Mouse (Mus musculus) ES-E14 (cell line): Measurements from ENCODE around the gene Stk38l. TPM values are rescaled to one million over a fixed set of nuclear protein-coding genes. Genes with fewer than 3 reads are reported as not detected.

Experiments used
- DNase-seq: peaks from one replicate; pipeline ENCODE4 v3.0.0-alpha.2; 2013; ENCODE audit warnings: low read depth, low spot score
- H3K27ac ChIP-seq: 2 replicates; pipeline ENCODE4 v1.5.1; 2012; ENCODE audit warnings: low read depth, mild to moderate bottlenecking, low read length, moderate library complexity, mixed read lengths; ENCODE audit not compliant: poor library complexity, insufficient read depth, severe bottlenecking
- H3K36me3 ChIP-seq: 2 replicates; pipeline ENCODE4 v1.6.1; 2012; ENCODE audit warnings: mild to moderate bottlenecking, low read length, moderate library complexity, mixed read lengths; ENCODE audit not compliant: control insufficient read depth, poor library complexity, insufficient read depth, severe bottlenecking
- H3K4me1 ChIP-seq, 2 experiments: fragments of 150-350 bp in 1 of 2; sonication (generic) in 1 of 2; 2 replicates each; pipeline ENCODE4 v1.6.1; 2012; ENCODE audit warnings: low read length in 2 of 2, mild to moderate bottlenecking in 1 of 2, mixed read lengths in 1 of 2; ENCODE audit not compliant: control insufficient read depth in 2 of 2, insufficient read depth in 2 of 2, poor library complexity in 1 of 2
- H3K4me3 ChIP-seq, 2 experiments: fragments of 150-350 bp in 1 of 2; sonication (generic) in 1 of 2; 2 replicates each; pipeline ENCODE4 v1.5.1; 2012; ENCODE audit warnings: low read length in 2 of 2, low read depth in 1 of 2, mild to moderate bottlenecking in 1 of 2, mixed read lengths in 1 of 2; ENCODE audit not compliant: insufficient read depth in 1 of 2, poor library complexity in 1 of 2, severe bottlenecking in 1 of 2
- H3K9ac ChIP-seq: 2 replicates; pipeline ENCODE4 v1.6.1; 2012; ENCODE audit warnings: low read depth, mild to moderate bottlenecking, low read length, mixed read lengths; ENCODE audit not compliant: poor library complexity, insufficient read depth, severe bottlenecking
- H3K9me3 ChIP-seq: fragments of 150-350 bp; sonication (generic); 2 replicates; pipeline ENCODE4 v1.6.1; 2012; ENCODE audit warnings: low read depth, mild to moderate bottlenecking, low read length; ENCODE audit not compliant: control insufficient read depth, insufficient read depth
- CHD2 ChIP-seq: IDR thresholded peaks from 2 replicates; pipeline ENCODE4 v1.6.1; 2014; ENCODE audit warnings: mild to moderate bottlenecking, low read depth, low read length, inconsistent platforms
- HCFC1 ChIP-seq: IDR thresholded peaks from 2 replicates; pipeline ENCODE4 v1.6.1; 2012; ENCODE audit warnings: low read length, inconsistent platforms, borderline replicate concordance; ENCODE audit not compliant: insufficient read depth
- MAFK ChIP-seq: IDR thresholded peaks from 2 replicates; pipeline ENCODE4 v1.6.1; 2014; ENCODE audit warnings: mild to moderate bottlenecking, low read depth, low read length, inconsistent platforms; ENCODE audit not compliant: insufficient read depth
- ZC3H11A ChIP-seq: IDR thresholded peaks from 2 replicates; pipeline ENCODE4 v1.6.1; 2012; ENCODE audit warnings: low read depth, mild to moderate bottlenecking, inconsistent platforms, low read length, borderline replicate concordance
- ZNF384 ChIP-seq: IDR thresholded peaks from 2 replicates; pipeline ENCODE4 v1.6.1; 2012; ENCODE audit warnings: low read depth, low read length, inconsistent platforms
- in situ Hi-C, 2 experiments: fragments of 600-800 bp; cut with MboI; formaldehyde crosslinking; loops; one replicate each; pipeline ENCODE4 v1.15.1; 2025; ENCODE audit warnings: low sequenced_read_pairs in 2 of 2, inconsistent platforms in 1 of 2; ENCODE audit not compliant: unreplicated experiment in 2 of 2
- total RNA-seq: library from RNA; depleted of rRNA; stranded (reverse); fragments of 300-350 nt; gene quantifications from 2 replicates; pipeline ENCODE4 v1.2.3, GENCODE M21; 2012

The Stk38l gene
- total RNA-seq, 1 experiment, result 14.3 TPM

DNA sequence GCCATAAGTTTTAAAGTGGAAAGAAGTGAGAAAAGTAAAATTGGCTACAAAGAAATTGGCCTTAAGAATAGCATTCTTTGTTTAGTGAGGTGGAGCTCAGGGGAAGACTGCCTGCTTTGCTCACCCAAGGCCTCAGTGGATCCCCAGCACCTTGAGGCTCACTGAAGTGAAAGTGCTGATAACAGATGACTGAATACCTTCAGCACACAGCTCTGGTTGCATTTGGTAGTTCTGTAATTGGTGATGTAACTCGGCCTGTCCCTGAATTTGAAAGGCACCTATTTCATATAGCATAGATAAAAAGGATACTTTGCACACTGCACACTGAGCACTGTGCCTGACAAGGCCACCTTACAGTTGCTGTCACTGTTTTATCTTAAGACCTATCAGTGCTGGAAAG, 23.5 kb downstream of the Stk38l start:
- H3K9ac ChIP-seq, result no peak overlapping the region
- no peak overlapping the region for H3K4me3 ChIP-seq
- H3K27ac ChIP-seq, result no peak overlapping the region
- TF ChIP-seq MAFK (no peak), HCFC1 (no peak), ZC3H11A (no peak), CHD2 (no peak), ZNF384 (no peak)
- H3K36me3 ChIP-seq, result peaks cover 2% of the 10 kb centered on the region; the same call in 1 of the 2 replicates
- in situ Hi-C loops, result no loop called here
- H3K4me1 ChIP-seq, result peaks cover 2 to 3% of the 10 kb centered on the region in 2 experiments; a peak in 2 of 4 replicates
- H3K9me3 ChIP-seq, result no peaks in the 10 kb centered on the region
- no peak for DNase-seq

DNA sequence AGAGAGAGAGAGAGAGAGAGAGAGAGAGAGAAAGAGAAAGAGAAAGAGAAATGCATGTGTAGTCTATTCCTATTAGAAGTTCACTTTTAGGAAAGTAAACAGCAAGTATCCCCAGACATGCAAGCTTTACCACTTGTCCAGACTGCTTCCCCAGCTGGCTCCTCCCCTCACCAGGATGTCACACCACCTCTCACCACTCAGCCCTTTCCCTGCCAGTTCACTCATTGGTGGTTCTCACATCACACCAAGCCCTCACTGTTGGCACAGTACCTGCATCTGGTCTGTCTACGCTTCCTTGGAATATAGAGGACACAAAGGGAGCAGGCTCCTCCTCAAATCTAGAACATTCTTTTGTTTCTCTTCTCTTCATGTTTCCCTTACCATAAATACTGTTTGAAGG, 26.9 kb downstream of the Stk38l start:
- TF ChIP-seq HCFC1, result no peak
- TF ChIP-seq MAFK, result no peak
- no peak for TF ChIP-seq ZC3H11A
- TF ChIP-seq CHD2, result no peak
- no peak for TF ChIP-seq ZNF384
- no peaks in the 10 kb centered on the region for H3K9me3 ChIP-seq
- no peak overlapping the region for H3K27ac ChIP-seq
- H3K4me3 ChIP-seq, result no peak overlapping the region
- in situ Hi-C loops, result no loop called here
- DNase-seq, result no peak
- peaks cover 2 to 6% of the 10 kb centered on the region in 2 experiments; a peak in 2 of 4 replicates for H3K4me1 ChIP-seq
- peaks cover 2% of the 10 kb centered on the region; the same call in 1 of the 2 replicates for H3K36me3 ChIP-seq
- H3K9ac ChIP-seq, result no peak overlapping the region

DNA sequence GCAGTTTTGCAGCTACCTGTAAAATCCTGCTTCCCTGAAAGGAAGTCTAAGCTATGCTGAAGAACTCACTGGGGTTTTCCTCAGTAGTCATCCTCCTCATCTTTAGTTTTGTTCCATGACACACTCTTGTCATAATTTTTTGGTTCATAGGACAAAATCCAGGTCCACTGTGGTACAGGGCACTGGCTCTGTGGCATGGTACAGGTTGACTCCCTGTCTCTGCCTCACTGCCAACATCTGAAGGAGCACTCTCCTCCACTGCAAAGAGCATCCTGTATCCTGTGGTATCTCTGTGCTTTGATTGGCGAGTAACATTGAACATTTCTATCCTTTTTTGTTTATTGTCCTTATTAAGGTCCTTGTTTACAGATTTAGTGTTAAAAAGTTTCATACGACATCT, 27.4 kb downstream of the Stk38l start:
- Histone ChIP-seq H3K4me3 (no peak overlapping the region), H3K9me3 (no peaks in the 10 kb centered on the region), H3K27ac (no peak overlapping the region), H3K4me1 (peaks cover 2 to 6% of the 10 kb centered on the region in 2 experiments; a peak in 2 of 4 replicates), H3K36me3 (peaks cover 2% of the 10 kb centered on the region; the same call in 1 of the 2 replicates), H3K9ac (no peak overlapping the region)
- in situ Hi-C loops, result no loop called here
- DNase-seq, result no peak
- no peak for TF ChIP-seq ZNF384
- TF ChIP-seq HCFC1, result no peak
- no peak for TF ChIP-seq MAFK
- no peak for TF ChIP-seq ZC3H11A
- TF ChIP-seq CHD2, result no peak

DNA sequence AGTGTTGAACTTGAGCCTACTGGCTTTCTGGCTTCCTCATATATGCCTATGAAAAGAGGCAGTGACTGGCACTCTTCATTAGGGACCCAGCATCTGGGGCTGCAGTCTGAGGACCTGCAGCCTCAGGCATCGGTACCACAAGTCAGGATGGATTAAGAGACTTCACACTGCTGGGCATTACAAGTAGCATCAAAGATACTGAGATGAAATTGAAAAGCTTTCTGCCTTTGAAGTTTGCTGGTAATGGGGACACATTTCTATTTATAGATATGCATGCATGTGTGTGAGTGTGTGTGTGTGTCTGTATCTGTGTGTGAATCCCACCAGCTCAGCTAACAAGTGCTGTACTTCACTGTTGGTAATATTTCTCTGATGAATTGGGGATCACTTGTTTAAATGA, 27.8 kb downstream of the Stk38l start:
- H3K27ac ChIP-seq, result no peak overlapping the region
- in situ Hi-C loops, result no loop called here
- TF ChIP-seq ZNF384 (no peak), MAFK (no peak), ZC3H11A (no peak), HCFC1 (no peak), CHD2 (no peak)
- H3K4me3 ChIP-seq, result no peak overlapping the region
- H3K4me1 ChIP-seq, result peaks cover 2 to 6% of the 10 kb centered on the region in 2 experiments; a peak in 2 of 4 replicates
- no peak for DNase-seq
- H3K36me3 ChIP-seq, result peaks cover 2% of the 10 kb centered on the region; the same call in 1 of the 2 replicates
- H3K9me3 ChIP-seq, result no peaks in the 10 kb centered on the region
- H3K9ac ChIP-seq, result no peak overlapping the region
